Mouse (Mus musculus) regulatory T cell (primary cell): ENCODE data around the gene A830018L16Rik.
"Not testable (repeated sequence)": the region's sequence is repeated elsewhere in the genome, so short reads cannot be mapped to it uniquely, and the experiment has no call there.

Experiments
- in situ Hi-C: fragments of 300-600 bp; cut with MboI, MseI; formaldehyde crosslinking; loops from one replicate; pipeline ENCODE4 v1.15.1; 2025; ENCODE audit warnings: high pct_unique_total_duplicates

Gene A830018L16Rik

GRCm38 (mm10) chr1:12000557-12000956 lies 586.7 kb downstream of the A830018L16Rik start:
- in situ Hi-C loops: no loop called here

GRCm38 (mm10) chr1:12008789-12009550 lies 595.1 kb downstream of the A830018L16Rik start:
- in situ Hi-C loops: no loop called here

DNA sequence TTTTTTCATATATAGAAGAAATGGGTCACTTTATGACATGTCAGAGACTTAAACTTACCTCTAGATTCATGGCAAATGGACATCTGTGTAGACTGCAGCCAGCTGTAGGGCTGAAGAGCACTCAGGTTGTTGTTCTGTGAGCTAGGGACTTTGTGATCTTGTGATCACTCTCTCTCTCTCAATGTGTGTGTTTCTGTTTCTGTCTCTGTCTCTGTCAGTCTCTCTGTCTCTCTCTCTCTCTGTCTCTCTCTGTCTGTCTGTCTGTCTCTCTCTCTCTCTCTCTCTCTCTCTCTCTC lies 595.6 kb downstream of the A830018L16Rik start:
- in situ Hi-C loops: no loop called here

GRCm38 (mm10) chr1:12010607-12011006 lies 596.7 kb downstream of the A830018L16Rik start:
- in situ Hi-C loops: no loop called here

DNA sequence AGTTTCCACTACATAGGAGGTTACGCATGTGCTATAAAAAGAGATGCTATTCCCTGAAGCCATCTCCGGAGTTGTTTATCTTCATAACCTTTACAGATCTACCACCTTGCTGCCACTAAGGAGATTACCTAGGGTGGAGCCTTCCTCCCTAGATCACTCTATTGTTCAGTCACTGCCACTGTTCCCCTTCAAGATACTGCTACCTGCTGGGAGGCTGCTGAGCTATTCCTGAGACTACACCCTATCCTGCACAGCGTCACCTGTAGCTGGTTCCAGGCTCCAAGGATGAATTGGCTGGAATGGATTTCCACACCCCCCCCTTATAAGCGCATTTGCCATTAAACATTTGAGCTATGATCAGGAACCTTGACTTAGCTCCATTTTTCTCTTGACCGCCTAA lies 606.7 kb downstream of the A830018L16Rik start:
- in situ Hi-C loops: not testable (repeated sequence)
